Mouse (Mus musculus): ENCODE measurements around the gene Tmem255b. TPM values are rescaled to one million over a fixed set of nuclear protein-coding genes. Genes with fewer than 3 reads are reported as not detected.

The Tmem255b gene
- polyA plus RNA-seq, 1 experiment from 2014 or later = not detected

DNA sequence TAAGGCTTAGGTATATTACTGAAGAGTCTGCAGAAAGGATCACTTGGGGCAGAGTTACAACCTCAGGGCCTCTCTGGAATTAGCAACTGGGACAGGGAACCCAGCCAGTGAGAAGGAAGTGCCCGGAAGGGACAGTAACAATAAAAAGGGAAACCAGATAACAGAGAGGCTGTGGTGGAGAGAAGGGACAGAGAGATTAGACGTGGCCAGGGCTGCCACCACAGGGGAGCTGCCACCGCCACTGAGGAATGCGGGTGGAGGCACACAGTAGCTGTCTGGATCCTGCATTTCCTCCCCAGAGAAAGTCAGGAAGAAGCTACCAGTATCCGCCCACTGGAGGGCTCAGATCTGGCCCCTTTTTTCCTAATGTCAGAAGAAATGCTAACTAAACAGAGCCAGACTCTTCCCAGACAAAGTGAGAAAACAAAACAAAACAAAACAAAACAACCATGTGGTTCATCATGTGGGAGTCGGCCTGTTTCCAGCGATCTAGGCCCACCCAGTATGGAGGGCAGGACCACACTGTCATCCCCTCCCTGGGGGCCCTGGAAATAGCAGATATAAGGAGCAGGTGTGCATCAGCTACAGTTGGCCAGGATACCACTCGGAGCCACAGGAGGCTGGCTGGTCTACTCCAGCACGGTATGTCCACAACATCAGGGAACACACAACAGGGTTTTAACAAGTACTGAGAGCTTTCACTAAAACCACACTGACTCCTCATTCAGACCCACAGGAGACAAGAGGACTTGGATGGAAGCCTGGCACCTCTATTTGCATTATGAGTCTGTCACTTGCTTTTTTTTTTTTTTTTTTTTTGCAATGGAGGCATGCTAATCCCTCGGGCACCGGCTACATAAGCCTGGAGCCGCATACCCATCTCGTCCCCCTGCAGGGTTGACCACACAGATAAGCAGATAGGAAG, 55.3 kb downstream of the Tmem255b start:
- Histone ChIP-seq H3K9me3 (ENCODE audit: control insufficient read depth, low read length) (no peaks in the 10 kb centered on the region), H3K27me3 (ENCODE audit: control insufficient read depth, insufficient read depth, low read length) (peaks cover 26% of the 10 kb centered on the region), H3K4me2 (ENCODE audit: low read depth, severe bottlenecking) (no peak overlapping the region), H3K36me3 (ENCODE audit: control insufficient read depth, insufficient read depth, low read length) (no peaks in the 10 kb centered on the region), H3K27ac (replicated peaks; ENCODE audit: low read depth, low read length) (no peak overlapping the region), H3K4me3 (ENCODE audit: low read depth, low read length) (no peak overlapping the region), H3K9ac (ENCODE audit: low read length) (no peak overlapping the region), H3K4me1 (ENCODE audit: control insufficient read depth, insufficient read depth, low read length) (0 out of 2 replicates have a peak, but pooled peaks cover 4% of the 10 kb centered on the region)
- ATAC-seq (ENCODE audit: insufficient number of reproducible peaks, low FRiP score, low TSS enrichment, low read depth) (no peak), DNase-seq (ENCODE audit: low spot score) (no peak)
- WGBS = 46% methylated on average over 13 of the region's 13 CpGs

GRCm38 (mm10) chr8:13491491-13492010, 56.6 kb downstream of the Tmem255b start:
- 81% methylated on average over 14 of the region's 14 CpGs for WGBS
- Histone ChIP-seq H3K27me3 (ENCODE audit: control insufficient read depth, insufficient read depth, low read length) (peaks cover 26% of the 10 kb centered on the region), H3K36me3 (ENCODE audit: control insufficient read depth, insufficient read depth, low read length) (no peaks in the 10 kb centered on the region), H3K4me1 (ENCODE audit: control insufficient read depth, insufficient read depth, low read length) (0 out of 2 replicates have a peak, but pooled peaks cover 4% of the 10 kb centered on the region), H3K4me3 (ENCODE audit: low read depth, low read length) (no peak overlapping the region), H3K9me3 (ENCODE audit: control insufficient read depth, low read length) (no peaks in the 10 kb centered on the region), H3K4me2 (ENCODE audit: low read depth, severe bottlenecking) (no peak overlapping the region), H3K27ac (replicated peaks; ENCODE audit: low read depth, low read length) (no peak overlapping the region), H3K9ac (ENCODE audit: low read length) (no peak overlapping the region)
- DNase-seq (ENCODE audit: low spot score) = no peak
- ATAC-seq (ENCODE audit: insufficient number of reproducible peaks, low FRiP score, low TSS enrichment, low read depth) = no peak

- 0 out of 2 replicates have a peak, but pooled peaks cover 4% of the 10 kb centered on the region for H3K4me1 ChIP-seq (ENCODE audit: control insufficient read depth, insufficient read depth, low read length)
- peaks cover 26% of the 10 kb centered on the region for H3K27me3 ChIP-seq (ENCODE audit: control insufficient read depth, insufficient read depth, low read length)
- H3K4me2 ChIP-seq (ENCODE audit: low read depth, severe bottlenecking) = no peak overlapping the region
- H3K9me3 ChIP-seq (ENCODE audit: control insufficient read depth, low read length) = no peaks in the 10 kb centered on the region
- no peak for DNase-seq (ENCODE audit: low spot score)
- H3K9ac ChIP-seq (ENCODE audit: low read length) = no peak overlapping the region
- WGBS = 52% methylated on average over 9 of the region's 9 CpGs
- no peak; the same call in 1 of the 2 replicates for ATAC-seq (ENCODE audit: insufficient number of reproducible peaks, low FRiP score, low TSS enrichment, low read depth)
- no peak overlapping the region for H3K4me3 ChIP-seq (ENCODE audit: low read depth, low read length)
- no peak overlapping the region for H3K27ac ChIP-seq (replicated peaks; ENCODE audit: low read depth, low read length)
- no peaks in the 10 kb centered on the region for H3K36me3 ChIP-seq (ENCODE audit: control insufficient read depth, insufficient read depth, low read length)
These were observed 57.4 kb downstream of the Tmem255b start for GRCm38 (mm10) chr8:13492198-13492995.

GRCm38 (mm10) chr8:13493011-13493410, 58.0 kb downstream of the Tmem255b start:
- H3K4me3 ChIP-seq (ENCODE audit: low read depth, low read length) = no peak overlapping the region

GRCm38 (mm10) chr8:13493858-13494631, 59.1 kb downstream of the Tmem255b start, which contains the start of gene Gas6:
TSS of gene Gas6 (minus strand) at chr8:13494490.
- Histone ChIP-seq H3K9me3 (ENCODE audit: control insufficient read depth, low read length) (no peaks in the 10 kb centered on the region), H3K27me3 (ENCODE audit: control insufficient read depth, insufficient read depth, low read length) (peaks cover 26% of the 10 kb centered on the region), H3K9ac (ENCODE audit: low read length) (peak within 1 kb of the TSS; percentile 47), H3K27ac (replicated peaks; ENCODE audit: low read depth, low read length) (no peak within 1 kb of the TSS), H3K4me1 (ENCODE audit: control insufficient read depth, insufficient read depth, low read length) (0 out of 2 replicates have a peak, but pooled peaks cover 4% of the 10 kb centered on the region), H3K4me3 (ENCODE audit: low read depth, low read length) (peak within 1 kb of the TSS; percentile 42), H3K4me2 (ENCODE audit: low read depth, severe bottlenecking) (peak within 1 kb of the TSS; percentile 78), H3K36me3 (ENCODE audit: control insufficient read depth, insufficient read depth, low read length) (no peaks in the 10 kb centered on the region)
- DNase-seq (ENCODE audit: low spot score) (peak; percentile 62), ATAC-seq (ENCODE audit: insufficient number of reproducible peaks, low FRiP score, low TSS enrichment, low read depth) (peak; percentile 45)
- 2% methylated on average over 50 of the region's 64 CpGs for WGBS

More at GRCm38 (mm10) chr8:13493011-13493410, 58.0 kb downstream of the Tmem255b start:
- Histone ChIP-seq H3K36me3 (ENCODE audit: control insufficient read depth, insufficient read depth, low read length) (no peaks in the 10 kb centered on the region), H3K4me2 (ENCODE audit: low read depth, severe bottlenecking) (no peak overlapping the region), H3K27ac (replicated peaks; ENCODE audit: low read depth, low read length) (no peak overlapping the region), H3K4me1 (ENCODE audit: control insufficient read depth, insufficient read depth, low read length) (0 out of 2 replicates have a peak, but pooled peaks cover 4% of the 10 kb centered on the region), H3K9ac (ENCODE audit: low read length) (no peak overlapping the region), H3K9me3 (ENCODE audit: control insufficient read depth, low read length) (no peaks in the 10 kb centered on the region), H3K27me3 (ENCODE audit: control insufficient read depth, insufficient read depth, low read length) (peaks cover 26% of the 10 kb centered on the region)
- DNase-seq (ENCODE audit: low spot score) = no peak
- 56% methylated on average over 11 of the region's 11 CpGs for WGBS
- no peak for ATAC-seq (ENCODE audit: insufficient number of reproducible peaks, low FRiP score, low TSS enrichment, low read depth)

- H3K4me3 ChIP-seq (ENCODE audit: low read depth, low read length) = no peak overlapping the region
- H3K9ac ChIP-seq (ENCODE audit: low read length) = no peak overlapping the region
- DNase-seq (ENCODE audit: low spot score) (no peak), ATAC-seq (ENCODE audit: insufficient number of reproducible peaks, low FRiP score, low TSS enrichment, low read depth) (no peak)
- H3K4me2 ChIP-seq (ENCODE audit: low read depth, severe bottlenecking) = no peak overlapping the region
- no peaks in the 10 kb centered on the region for H3K9me3 ChIP-seq (ENCODE audit: control insufficient read depth, low read length)
- H3K27me3 ChIP-seq (ENCODE audit: control insufficient read depth, insufficient read depth, low read length) = no peaks in the 10 kb centered on the region
- H3K4me1 ChIP-seq (ENCODE audit: control insufficient read depth, insufficient read depth, low read length) = no peaks in the 10 kb centered on the region
- H3K27ac ChIP-seq (replicated peaks; ENCODE audit: low read depth, low read length) = no peak overlapping the region
- 82% methylated on average over 3 of the region's 3 CpGs for WGBS
- no peaks in the 10 kb centered on the region for H3K36me3 ChIP-seq (ENCODE audit: control insufficient read depth, insufficient read depth, low read length)
These were observed 66.2 kb downstream of the Tmem255b start for GRCm38 (mm10) chr8:13501221-13501620.

DNA sequence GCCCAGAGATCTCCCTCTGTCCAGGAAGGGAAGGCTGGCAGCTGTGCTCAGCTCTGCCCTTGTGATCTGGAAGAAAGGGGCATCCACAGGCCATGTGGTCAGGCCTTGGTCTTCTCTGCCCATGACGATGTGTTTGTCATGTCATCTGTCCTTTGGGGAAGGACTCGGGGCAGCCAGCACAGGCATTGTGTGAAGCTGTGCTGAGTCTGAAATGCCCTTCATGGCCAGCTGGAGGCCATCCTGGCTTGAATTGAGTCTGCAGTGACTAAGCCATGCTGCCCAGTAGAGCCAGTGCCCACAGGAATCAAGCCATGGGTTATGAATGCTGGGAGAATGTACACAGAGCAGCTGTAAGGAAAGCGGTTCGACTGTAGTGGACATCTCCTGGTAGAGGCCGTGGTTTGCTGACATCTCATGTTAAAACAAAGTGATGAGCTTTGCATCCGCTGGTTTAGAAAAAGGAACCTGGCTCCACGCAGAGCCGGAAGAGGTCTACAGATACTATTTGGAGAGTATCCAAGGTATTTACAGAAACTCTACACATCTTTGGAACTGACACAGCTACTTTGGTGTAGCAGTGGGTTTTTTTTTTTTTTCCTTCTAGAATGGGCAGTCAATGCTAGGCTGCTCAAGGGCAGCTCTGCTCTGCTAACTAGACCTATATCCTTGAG, 69.1 kb downstream of the Tmem255b start:
- H3K4me3 ChIP-seq (ENCODE audit: low read depth, low read length) = no peak overlapping the region
- H3K9me3 ChIP-seq (ENCODE audit: control insufficient read depth, low read length) = no peaks in the 10 kb centered on the region
- no peak overlapping the region for H3K9ac ChIP-seq (ENCODE audit: low read length)
- no peak overlapping the region for H3K4me2 ChIP-seq (ENCODE audit: low read depth, severe bottlenecking)
- ATAC-seq (ENCODE audit: insufficient number of reproducible peaks, low FRiP score, low TSS enrichment, low read depth) (no peak), DNase-seq (ENCODE audit: low spot score) (no peak)
- H3K4me1 ChIP-seq (ENCODE audit: control insufficient read depth, insufficient read depth, low read length) = no peaks in the 10 kb centered on the region
- H3K36me3 ChIP-seq (ENCODE audit: control insufficient read depth, insufficient read depth, low read length) = no peaks in the 10 kb centered on the region
- no peak overlapping the region for H3K27ac ChIP-seq (replicated peaks; ENCODE audit: low read depth, low read length)
- 89% methylated on average over 8 of the region's 8 CpGs for WGBS
- H3K27me3 ChIP-seq (ENCODE audit: control insufficient read depth, insufficient read depth, low read length) = no peaks in the 10 kb centered on the region

Measured in limb, embryonic 11.5 days (tissue).